Mouse (Mus musculus) heart, adult 8-10 months (tissue): Measurements from ENCODE around the gene Fxr1. TPM values are rescaled to one million over a fixed set of nuclear protein-coding genes. Genes with fewer than 3 reads are reported as not detected.
"Not testable (repeated sequence)": the region's sequence is repeated elsewhere in the genome, so short reads cannot be mapped to it uniquely, and the experiment has no call there.

Experiments
- DNase-seq: peaks from one replicate; pipeline ENCODE4 v3.0.0; 2022; ENCODE audit warnings: low spot score
- total RNA-seq, 4 experiments: library from RNA; stranded (reverse); gene quantifications; 2 replicates each; pipeline ENCODE4 v1.2.4; 2022

Gene Fxr1
- 100 to 1,000 TPM; 186 to 210 (median 200) TPM for total RNA-seq

GRCm38 (mm10) chr3:34019540-34020381, at the start of gene Fxr1:
Gene Fxr1, plus strand, starts transcription at chr3:34019943.
- peak; percentile 86 for DNase-seq

- no peak for DNase-seq
These were observed 40.3 kb upstream of the Fxr1 start for GRCm38 (mm10) chr3:33979395-33979794.

- peak; percentile 2 for DNase-seq
These were observed 37.0 kb upstream of the Fxr1 start for GRCm38 (mm10) chr3:33982746-33983145.

- peak; percentile 67 for DNase-seq
These were observed 30.4 kb upstream of the Fxr1 start for GRCm38 (mm10) chr3:33989302-33989701.

GRCm38 (mm10) chr3:33990451-33990850, 29.3 kb upstream of the Fxr1 start:
- no peak for DNase-seq

- no peak for DNase-seq
These were observed 28.8 kb upstream of the Fxr1 start for GRCm38 (mm10) chr3:33990921-33991320.

- DNase-seq: peak; percentile 30
These were observed 26.2 kb upstream of the Fxr1 start for GRCm38 (mm10) chr3:33993421-33994126.

GRCm38 (mm10) chr3:33994127-33994488, 25.6 kb upstream of the Fxr1 start:
- no peak for DNase-seq

GRCm38 (mm10) chr3:34001691-34002090, 18.1 kb upstream of the Fxr1 start:
- not testable (repeated sequence) for DNase-seq

- DNase-seq: no peak
These were observed 15.9 kb upstream of the Fxr1 start for GRCm38 (mm10) chr3:34003860-34004259.

GRCm38 (mm10) chr3:34006301-34006700, 13.4 kb upstream of the Fxr1 start:
- no peak for DNase-seq

- DNase-seq: no peak
These were observed 12.9 kb upstream of the Fxr1 start for GRCm38 (mm10) chr3:34006824-34007223.

GRCm38 (mm10) chr3:34007611-34008010, 12.1 kb upstream of the Fxr1 start:
- no peak for DNase-seq

GRCm38 (mm10) chr3:34008191-34008590, 11.6 kb upstream of the Fxr1 start:
- DNase-seq: peak; percentile 21

- no peak for DNase-seq
These were observed 877 bp downstream of the Fxr1 start for GRCm38 (mm10) chr3:34020382-34021258.

- DNase-seq: no peak
These were observed 1.6 kb downstream of the Fxr1 start for GRCm38 (mm10) chr3:34021259-34021828.

- no peak for DNase-seq
These were observed 9.2 kb downstream of the Fxr1 start for GRCm38 (mm10) chr3:34028935-34029334.

- no peak for DNase-seq
These were observed 10.9 kb downstream of the Fxr1 start for GRCm38 (mm10) chr3:34030601-34031000.

- DNase-seq: no peak
These were observed 14.1 kb downstream of the Fxr1 start for GRCm38 (mm10) chr3:34033720-34034364.

GRCm38 (mm10) chr3:34034803-34035202, 15.1 kb downstream of the Fxr1 start:
- DNase-seq: no peak

GRCm38 (mm10) chr3:34035706-34036105, 16.0 kb downstream of the Fxr1 start:
- no peak for DNase-seq
